ENCODE assay signal across 22 mouse cellular contexts in the genomic region with DNA sequence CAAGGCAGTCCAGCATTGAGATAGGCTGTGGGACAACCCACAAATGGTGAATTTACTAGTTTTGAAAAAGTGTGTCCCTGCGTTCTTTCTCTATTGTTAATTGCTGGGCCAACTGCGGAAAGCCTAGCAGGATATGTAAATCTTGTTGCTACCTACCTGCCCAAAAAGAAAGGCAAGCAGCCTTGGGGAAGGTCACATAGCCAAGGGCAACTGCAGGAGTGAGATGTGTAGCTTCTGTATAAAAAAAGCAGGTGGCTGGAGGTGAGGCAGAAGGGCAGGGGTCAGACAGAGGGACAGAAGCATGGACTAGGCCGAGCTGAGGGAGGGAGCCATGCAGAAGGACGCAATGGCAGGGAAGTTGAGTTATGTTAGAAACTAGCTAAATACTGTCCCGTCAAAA.
"Had no signal": no experiment of that assay in that cellular context is flagged by ENCODE, and none has a peak within 500 bp of the region (broad histone marks: within the 10 kb centered on the region; RNA-seq: fewer than 3 reads in every experiment).

No protein-coding gene starts in this region.

- H3K27me3 ChIP-seq: heart, embryonic 13.5 days; heart, embryonic 15.5 days; hindbrain, embryonic 13.5 days; hindbrain, embryonic 15.5 days; limb, embryonic 12.5 days; liver, embryonic 13.5 days had no signal

- H3K4me3 ChIP-seq: gastrocnemius, adult 2 months; heart, embryonic 13.5 days; heart, embryonic 15.5 days; hindbrain, embryonic 13.5 days; hindbrain, embryonic 15.5 days; layer of hippocampus, adult 2 months; left cerebral cortex, adult 2 months; limb, embryonic 10.5 days; limb, embryonic 12.5 days; liver, embryonic 13.5 days had no signal

- DNase-seq: gastrocnemius, adult 2 months; gastrocnemius, postnatal 10 days; gastrocnemius, postnatal 25 days; heart, adult 18-20 months; heart, postnatal 14 days; heart, postnatal 36 days; kidney, adult 11 months; kidney, adult 8-10 months; kidney, postnatal 10 days; kidney, postnatal 25 days; kidney, postnatal 4 days; liver; liver, embryonic 13.5 days had no signal

- H3K4me1 ChIP-seq: heart, embryonic 13.5 days; heart, embryonic 15.5 days; hindbrain, embryonic 13.5 days; hindbrain, embryonic 15.5 days; limb, embryonic 10.5 days; limb, embryonic 12.5 days; liver, embryonic 13.5 days had no signal

- H3K27ac ChIP-seq: gastrocnemius, adult 2 months; heart, embryonic 13.5 days; heart, embryonic 15.5 days; hindbrain, embryonic 13.5 days; hindbrain, embryonic 15.5 days; hindbrain, postnatal 0 days; layer of hippocampus, adult 2 months; left cerebral cortex, adult 2 months; limb, embryonic 10.5 days; limb, embryonic 12.5 days; liver, embryonic 13.5 days had no signal

- H3K9ac ChIP-seq: heart, embryonic 13.5 days; heart, embryonic 15.5 days; hindbrain, embryonic 13.5 days; hindbrain, embryonic 15.5 days; limb, embryonic 12.5 days; liver, embryonic 13.5 days had no signal

- H3K9me3 ChIP-seq: heart, embryonic 15.5 days; hindbrain, embryonic 15.5 days; limb, embryonic 10.5 days; liver, embryonic 13.5 days had no signal
